Mouse (Mus musculus): ENCODE measurements around the gene Wdr70. TPM values are rescaled to one million over a fixed set of nuclear protein-coding genes. Genes with fewer than 3 reads are reported as not detected.
"Not testable (repeated sequence)": the region's sequence is repeated elsewhere in the genome, so short reads cannot be mapped to it uniquely, and the experiment has no call there.

The Wdr70 gene
- total and polyA plus RNA-seq, 3 experiments: 25.2 to 71.4 (median 59.8) TPM

- TF ChIP-seq GATA2 (IDR thresholded peaks at IDR 0.05; ENCODE audit: borderline replicate concordance, low read depth, low read length): no peak
- no peak for TF ChIP-seq CTCF (IDR thresholded peaks at IDR 0.05; ENCODE audit: low read depth, low read length)
- no peak for TF ChIP-seq GATA1 (IDR thresholded peaks at IDR 0.05; ENCODE audit: borderline replicate concordance, low read length)
- no peak for TF ChIP-seq POLR2AphosphoS5 (IDR thresholded peaks at IDR 0.05; ENCODE audit: insufficient replicate concordance, low read depth, low read length)
- no peak for TF ChIP-seq TAL1 (conservative IDR thresholded peaks at IDR 0.05; ENCODE audit: low read depth, low read length)
- no peaks in the 10 kb centered on the region for H3K27me3 ChIP-seq (ENCODE audit: insufficient read depth, low read length)
- H3K4me3 ChIP-seq (ENCODE audit: low read depth, low read length): no peak overlapping the region
- no peaks in the 10 kb centered on the region for H3K9me3 ChIP-seq (replicated peaks)
- DNase-seq (ENCODE audit: low spot score): no peak
- H3K36me3 ChIP-seq (replicated peaks): peaks cover 55% of the 10 kb centered on the region
- ATAC-seq (ENCODE audit: extremely low read depth, insufficient number of reproducible peaks, low FRiP score, poor library complexity, severe bottlenecking): no peak
- no peaks in the 10 kb centered on the region for H3K4me1 ChIP-seq (ENCODE audit: insufficient read depth, low read depth, low read length)
These were observed 11.7 kb downstream of the Wdr70 start for GRCm38 (mm10) chr15:8087293-8087692.

GRCm38 (mm10) chr15:8082139-8082538 is 16.9 kb downstream of the Wdr70 start:
- no peak for TF ChIP-seq GATA2 (IDR thresholded peaks at IDR 0.05; ENCODE audit: borderline replicate concordance, low read depth, low read length)
- no peak for TF ChIP-seq TAL1 (conservative IDR thresholded peaks at IDR 0.05; ENCODE audit: low read depth, low read length)
- no peak for TF ChIP-seq CTCF (IDR thresholded peaks at IDR 0.05; ENCODE audit: low read depth, low read length)
- no peak for TF ChIP-seq POLR2AphosphoS5 (IDR thresholded peaks at IDR 0.05; ENCODE audit: insufficient replicate concordance, low read depth, low read length)
- no peak for TF ChIP-seq GATA1 (IDR thresholded peaks at IDR 0.05; ENCODE audit: borderline replicate concordance, low read length)
- peaks cover 66% of the 10 kb centered on the region for H3K36me3 ChIP-seq (replicated peaks)
- H3K27me3 ChIP-seq (ENCODE audit: insufficient read depth, low read length): no peaks in the 10 kb centered on the region
- no peak for ATAC-seq (ENCODE audit: extremely low read depth, insufficient number of reproducible peaks, low FRiP score, poor library complexity, severe bottlenecking)
- H3K4me3 ChIP-seq (ENCODE audit: low read depth, low read length): no peak overlapping the region
- H3K9me3 ChIP-seq (replicated peaks): no peaks in the 10 kb centered on the region
- no peaks in the 10 kb centered on the region for H3K4me1 ChIP-seq (ENCODE audit: insufficient read depth, low read depth, low read length)
- no peak for DNase-seq (ENCODE audit: low spot score)

- ATAC-seq (ENCODE audit: extremely low read depth, insufficient number of reproducible peaks, low FRiP score, poor library complexity, severe bottlenecking); H3K4me1 ChIP-seq (ENCODE audit: insufficient read depth, low read depth, low read length): not testable (repeated sequence)
- peaks cover 53% of the 10 kb centered on the region for H3K36me3 ChIP-seq (replicated peaks)
These were observed 25.9 kb downstream of the Wdr70 start for GRCm38 (mm10) chr15:8073159-8073558.

GRCm38 (mm10) chr15:8065221-8065620 is 33.8 kb downstream of the Wdr70 start:
- Histone ChIP-seq H3K4me3 (ENCODE audit: low read depth, low read length) (no peak overlapping the region), H3K27me3 (ENCODE audit: insufficient read depth, low read length) (no peaks in the 10 kb centered on the region), H3K9me3 (replicated peaks) (no peaks in the 10 kb centered on the region), H3K4me1 (ENCODE audit: insufficient read depth, low read depth, low read length) (no peaks in the 10 kb centered on the region), H3K36me3 (replicated peaks) (peaks cover 60% of the 10 kb centered on the region)
- no peak for DNase-seq (ENCODE audit: low spot score)
- TF ChIP-seq TAL1 (conservative IDR thresholded peaks at IDR 0.05; ENCODE audit: low read depth, low read length): no peak
- TF ChIP-seq GATA2 (IDR thresholded peaks at IDR 0.05; ENCODE audit: borderline replicate concordance, low read depth, low read length): no peak
- no peak for TF ChIP-seq CTCF (IDR thresholded peaks at IDR 0.05; ENCODE audit: low read depth, low read length)
- TF ChIP-seq GATA1 (IDR thresholded peaks at IDR 0.05; ENCODE audit: borderline replicate concordance, low read length): no peak
- TF ChIP-seq POLR2AphosphoS5 (IDR thresholded peaks at IDR 0.05; ENCODE audit: insufficient replicate concordance, low read depth, low read length): no peak
- no peak for ATAC-seq (ENCODE audit: extremely low read depth, insufficient number of reproducible peaks, low FRiP score, poor library complexity, severe bottlenecking)

More at GRCm38 (mm10) chr15:8073159-8073558, 25.9 kb downstream of the Wdr70 start:
- H3K27me3 ChIP-seq (ENCODE audit: insufficient read depth, low read length); H3K9me3 ChIP-seq (replicated peaks); DNase-seq (ENCODE audit: low spot score); H3K4me3 ChIP-seq (ENCODE audit: low read depth, low read length): not testable (repeated sequence)

GRCm38 (mm10) chr15:8051177-8051576 is 47.8 kb downstream of the Wdr70 start:
- Histone ChIP-seq H3K36me3 (replicated peaks) (peaks cover 42% of the 10 kb centered on the region), H3K9me3 (replicated peaks) (no peaks in the 10 kb centered on the region), H3K27me3 (ENCODE audit: insufficient read depth, low read length) (no peaks in the 10 kb centered on the region), H3K4me1 (ENCODE audit: insufficient read depth, low read depth, low read length) (no peaks in the 10 kb centered on the region), H3K4me3 (ENCODE audit: low read depth, low read length) (peak overlapping the region; percentile 13; the same call in 1 of the 2 replicates)
- ATAC-seq (ENCODE audit: extremely low read depth, insufficient number of reproducible peaks, low FRiP score, poor library complexity, severe bottlenecking) (no peak), DNase-seq (ENCODE audit: low spot score) (no peak)
- no peak for TF ChIP-seq GATA1 (IDR thresholded peaks at IDR 0.05; ENCODE audit: borderline replicate concordance, low read length)
- no peak for TF ChIP-seq POLR2AphosphoS5 (IDR thresholded peaks at IDR 0.05; ENCODE audit: insufficient replicate concordance, low read depth, low read length)
- TF ChIP-seq TAL1 (conservative IDR thresholded peaks at IDR 0.05; ENCODE audit: low read depth, low read length): no peak
- no peak for TF ChIP-seq CTCF (IDR thresholded peaks at IDR 0.05; ENCODE audit: low read depth, low read length)
- no peak for TF ChIP-seq GATA2 (IDR thresholded peaks at IDR 0.05; ENCODE audit: borderline replicate concordance, low read depth, low read length)

GRCm38 (mm10) chr15:8039834-8040233 is 59.2 kb downstream of the Wdr70 start:
- Histone ChIP-seq H3K27me3 (ENCODE audit: insufficient read depth, low read length) (no peaks in the 10 kb centered on the region), H3K4me3 (ENCODE audit: low read depth, low read length) (no peak overlapping the region), H3K36me3 (replicated peaks) (peaks cover 62% of the 10 kb centered on the region), H3K9me3 (replicated peaks) (no peaks in the 10 kb centered on the region), H3K4me1 (ENCODE audit: insufficient read depth, low read depth, low read length) (no peaks in the 10 kb centered on the region)
- ATAC-seq (ENCODE audit: extremely low read depth, insufficient number of reproducible peaks, low FRiP score, poor library complexity, severe bottlenecking) (no peak), DNase-seq (ENCODE audit: low spot score) (no peak)
- TF ChIP-seq POLR2AphosphoS5 (IDR thresholded peaks at IDR 0.05; ENCODE audit: insufficient replicate concordance, low read depth, low read length) (no peak), GATA2 (IDR thresholded peaks at IDR 0.05; ENCODE audit: borderline replicate concordance, low read depth, low read length) (no peak), TAL1 (conservative IDR thresholded peaks at IDR 0.05; ENCODE audit: low read depth, low read length) (no peak)

GRCm38 (mm10) chr15:8038457-8038856 is 60.6 kb downstream of the Wdr70 start:
- no peak for ATAC-seq (ENCODE audit: extremely low read depth, insufficient number of reproducible peaks, low FRiP score, poor library complexity, severe bottlenecking)
- H3K27me3 ChIP-seq (ENCODE audit: insufficient read depth, low read length): no peaks in the 10 kb centered on the region
- TF ChIP-seq TAL1 (conservative IDR thresholded peaks at IDR 0.05; ENCODE audit: low read depth, low read length) (no peak), POLR2AphosphoS5 (IDR thresholded peaks at IDR 0.05; ENCODE audit: insufficient replicate concordance, low read depth, low read length) (no peak), CTCF (IDR thresholded peaks at IDR 0.05; ENCODE audit: low read depth, low read length) (no peak), GATA1 (IDR thresholded peaks at IDR 0.05; ENCODE audit: borderline replicate concordance, low read length) (no peak), GATA2 (IDR thresholded peaks at IDR 0.05; ENCODE audit: borderline replicate concordance, low read depth, low read length) (no peak)
- no peaks in the 10 kb centered on the region for H3K9me3 ChIP-seq (replicated peaks)
- H3K4me1 ChIP-seq (ENCODE audit: insufficient read depth, low read depth, low read length): no peaks in the 10 kb centered on the region
- DNase-seq (ENCODE audit: low spot score): no peak
- peaks cover 62% of the 10 kb centered on the region for H3K36me3 ChIP-seq (replicated peaks)
- H3K4me3 ChIP-seq (ENCODE audit: low read depth, low read length): no peak overlapping the region
